Mouse (Mus musculus) ovary, postnatal 36 days (tissue): ENCODE results near the gene Abraxas2.

ENCODE experiments used
- DNase-seq: peaks from one replicate; pipeline ENCODE4 v3.0.0; 2022; ENCODE audit warnings: low spot score, mixed read lengths

Abraxas2 gene

GRCm38 (mm10) chr7:132898234-132898633 lies 39.2 kb downstream of the Abraxas2 start:
- no peak for DNase-seq

GRCm38 (mm10) chr7:132900826-132901531 lies 42.0 kb downstream of the Abraxas2 start:
- DNase-seq: no peak

- DNase-seq: no peak
These were observed 44.8 kb downstream of the Abraxas2 start for GRCm38 (mm10) chr7:132903796-132904195.

- no peak for DNase-seq
These were observed 62.9 kb downstream of the Abraxas2 start for GRCm38 (mm10) chr7:132921971-132922370.

GRCm38 (mm10) chr7:132925227-132925626 lies 66.2 kb downstream of the Abraxas2 start:
- DNase-seq: no peak

GRCm38 (mm10) chr7:132927201-132927600 lies 68.2 kb downstream of the Abraxas2 start:
- DNase-seq: no peak

GRCm38 (mm10) chr7:132930055-132930454 lies 71.0 kb downstream of the Abraxas2 start:
- no peak for DNase-seq

GRCm38 (mm10) chr7:132930850-132931559 lies 72.0 kb downstream of the Abraxas2 start, which contains the start of gene Zranb1:
Gene Zranb1, plus strand, starts transcription at chr7:132931142.
- DNase-seq: peak; percentile 98

GRCm38 (mm10) chr7:132931560-132932351 lies 72.7 kb downstream of the Abraxas2 start:
- DNase-seq: peak; percentile 52

GRCm38 (mm10) chr7:132933331-132933730 lies 74.3 kb downstream of the Abraxas2 start:
- DNase-seq: no peak
